Mouse (Mus musculus) C2C12 (cell line): ENCODE data around the gene Magt1. TPM values are rescaled to one million over a fixed set of nuclear protein-coding genes. Genes with fewer than 3 reads are reported as not detected.

ENCODE experiments used
- H3K27me3 ChIP-seq: one replicate; pipeline ENCODE4 v1.6.1; 2011; ENCODE audit not compliant: control insufficient read depth, insufficient read depth, insufficient read length
- H3K36me3 ChIP-seq: one replicate; pipeline ENCODE4 v1.6.1; 2011; ENCODE audit not compliant: control insufficient read depth, insufficient read depth
- H3K4me3 ChIP-seq: one replicate; pipeline ENCODE4 v1.5.1; 2011; ENCODE audit warnings: mild to moderate bottlenecking, control low read depth; ENCODE audit not compliant: poor library complexity, insufficient read depth, severe bottlenecking
- H3K79me2 ChIP-seq: one replicate; pipeline ENCODE4 v1.6.1; 2011; ENCODE audit not compliant: control insufficient read depth, insufficient read depth
- H3K79me3 ChIP-seq: one replicate; pipeline ENCODE4 v1.6.1; 2011; ENCODE audit warnings: low read depth, control low read depth
- H3ac ChIP-seq: one replicate; pipeline ENCODE3; 2011; ENCODE audit warnings: low read depth; ENCODE audit not compliant: control insufficient read depth, insufficient read length
- CEBPB ChIP-seq: IDR thresholded peaks from one replicate; pipeline ENCODE4 v1.6.1; 2011; ENCODE audit warnings: low read depth, mild to moderate bottlenecking, control low read depth, moderate library complexity
- CTCF ChIP-seq: IDR thresholded peaks from one replicate; pipeline ENCODE4 v1.5.1; 2011; ENCODE audit not compliant: control insufficient read depth, insufficient read depth, insufficient read length
- FOSL1 ChIP-seq: IDR thresholded peaks from one replicate; pipeline ENCODE4 v1.8.0; 2011; ENCODE audit warnings: mild to moderate bottlenecking, low read length; ENCODE audit not compliant: poor library complexity, insufficient read depth, severe bottlenecking
- MAX ChIP-seq: IDR thresholded peaks from one replicate; pipeline ENCODE4 v1.6.1; 2011; ENCODE audit warnings: mild to moderate bottlenecking, control low read depth
- MYOD1 ChIP-seq: IDR thresholded peaks from one replicate; pipeline ENCODE4 v1.6.1; 2011; ENCODE audit warnings: low read depth; ENCODE audit not compliant: control insufficient read depth, insufficient read length
- MYOG ChIP-seq: IDR thresholded peaks from one replicate; pipeline ENCODE4 v1.6.1; 2011; ENCODE audit not compliant: control insufficient read depth, insufficient read length; ENCODE audit errors: extremely low read depth
- USF1 ChIP-seq: IDR thresholded peaks from one replicate; pipeline ENCODE4 v1.6.1; 2011; ENCODE audit warnings: low read depth, mild to moderate bottlenecking, control low read depth, moderate library complexity
- polyA plus RNA-seq: library from polyadenylated mRNA; unstranded; fragments of >200 nt; fragmentation: generic; extraction: Trizol; gene quantifications from one replicate; pipeline ENCODE4 v1.2.1, GENCODE M21; 2012; ENCODE audit warnings: missing spikeins

Gene Magt1
- polyA plus RNA-seq, 1 experiment = 12.2 TPM

DNA sequence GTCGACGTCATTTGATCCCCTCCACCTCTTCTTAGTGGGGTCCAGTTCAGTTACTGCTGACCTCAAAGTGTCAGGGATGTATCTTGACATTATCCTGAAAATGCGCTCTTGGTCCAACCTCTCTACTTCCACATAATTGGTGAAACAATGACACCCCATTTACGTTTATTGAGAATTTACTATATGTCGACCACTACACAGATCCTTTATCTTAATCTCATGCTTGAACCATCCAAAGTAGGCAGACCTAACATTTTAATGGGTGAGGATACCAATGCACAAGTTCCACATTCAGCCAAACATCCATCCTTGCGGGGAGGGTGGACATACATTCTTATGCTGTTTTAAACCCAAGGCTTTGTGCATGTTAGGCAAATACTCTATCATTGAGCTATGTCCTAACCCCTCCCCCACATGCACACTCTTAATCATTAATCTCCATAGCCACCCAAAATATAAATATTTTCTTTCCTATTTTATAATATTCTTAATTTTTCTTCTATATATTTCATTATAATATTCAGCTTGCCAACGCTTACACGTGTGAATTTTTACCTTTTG is 82.1 kb downstream of the Magt1 start:
- H3K4me3 ChIP-seq = no peak overlapping the region
- H3K36me3 ChIP-seq = peaks cover 3% of the 10 kb centered on the region
- H3K79me2 ChIP-seq = peaks cover 46% of the 10 kb centered on the region
- peaks cover 36% of the 10 kb centered on the region for H3K79me3 ChIP-seq
- H3K27me3 ChIP-seq = no peaks in the 10 kb centered on the region
- H3ac ChIP-seq = no peak overlapping the region
- TF ChIP-seq CEBPB (no peak), MAX (no peak), USF1 (no peak), MYOD1 (no peak), MYOG (no peak), FOSL1 (no peak), CTCF (no peak)

DNA sequence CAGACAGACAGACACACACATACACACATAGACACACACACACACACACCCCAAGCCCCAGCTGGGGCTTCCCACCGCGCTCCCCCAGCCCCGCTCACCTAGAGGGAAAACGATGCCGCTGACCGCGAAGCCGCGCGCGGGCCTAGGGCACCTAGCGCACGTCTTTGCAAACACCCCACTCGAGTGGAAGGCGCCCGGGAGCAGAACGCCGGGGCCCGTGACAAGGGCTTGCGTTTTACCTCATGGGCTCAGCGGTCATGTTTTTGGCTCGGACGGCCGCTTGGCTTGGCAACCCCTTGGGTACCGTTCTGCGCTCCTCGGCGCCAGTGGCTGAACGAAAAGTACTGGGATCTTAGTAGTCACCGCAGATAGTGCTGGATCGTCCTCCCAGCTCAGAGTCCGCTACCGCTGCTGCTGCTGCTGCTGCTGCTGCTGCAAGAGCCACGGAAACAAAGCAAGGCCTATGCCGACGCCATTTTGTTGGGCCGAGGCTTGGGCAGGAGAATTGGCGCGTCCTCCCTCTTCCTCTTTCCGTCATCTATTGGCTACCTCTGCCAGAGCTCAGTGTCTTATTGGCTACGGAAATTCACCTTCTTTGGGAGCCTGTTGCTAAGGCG is 82.7 kb downstream of the Magt1 start, which contains the start of gene Atrx:
TSS of gene Atrx (minus strand) at position 543 of the 617 bp plus-strand sequence.
- H3ac ChIP-seq = peak within 1 kb of the TSS; percentile 84
- TF ChIP-seq MYOD1 = no peak
- no peak for TF ChIP-seq MAX
- no peak for TF ChIP-seq MYOG
- peak within 1 kb of the TSS; percentile 66 for H3K4me3 ChIP-seq
- H3K79me2 ChIP-seq = peaks cover 52% of the 10 kb centered on the region
- H3K79me3 ChIP-seq = peaks cover 42% of the 10 kb centered on the region
- H3K36me3 ChIP-seq = peaks cover 3% of the 10 kb centered on the region
- H3K27me3 ChIP-seq = no peaks in the 10 kb centered on the region

DNA sequence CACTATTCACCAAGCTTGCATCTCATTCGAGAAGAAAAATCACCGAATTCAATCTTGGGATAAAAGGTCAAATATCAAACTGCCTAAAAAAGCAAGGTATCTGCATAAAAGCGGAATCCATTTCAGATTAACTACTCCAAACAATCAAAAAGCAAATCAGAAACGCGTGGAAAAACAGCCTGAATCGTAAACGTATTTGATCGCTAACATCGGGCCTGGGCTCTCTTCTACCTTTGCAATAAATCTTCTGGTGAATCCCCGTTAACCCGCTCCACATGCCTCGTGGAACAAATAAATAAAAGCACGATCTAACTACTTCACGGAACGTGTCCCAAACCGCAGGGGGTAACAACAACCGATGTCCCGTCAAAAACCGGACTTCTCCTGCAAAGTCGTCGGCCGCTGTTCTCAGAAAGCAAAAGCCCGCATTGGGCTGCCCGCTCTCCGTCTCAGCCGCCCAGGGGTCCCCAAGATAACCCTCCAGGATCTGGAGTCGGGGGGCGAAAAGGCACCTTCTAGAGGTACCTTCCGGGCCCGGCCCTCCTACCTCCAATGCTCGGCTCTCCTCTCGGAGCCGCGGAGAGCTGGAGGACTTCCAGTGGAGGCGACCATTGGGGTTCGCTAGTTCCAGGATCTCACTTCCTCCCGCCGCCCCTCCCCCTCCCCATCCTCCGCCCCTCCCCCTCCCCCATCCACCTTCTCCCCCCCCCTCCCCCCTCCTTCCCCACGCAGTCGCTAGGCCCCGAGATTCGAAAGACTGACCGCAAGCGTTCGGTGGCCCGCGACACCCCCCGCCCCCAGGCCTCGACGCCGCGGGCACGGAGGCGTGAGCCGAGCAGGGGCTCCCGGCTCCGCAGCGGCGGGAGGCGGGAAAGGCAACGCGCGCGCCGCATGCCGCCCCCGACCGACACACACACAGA is 83.5 kb downstream of the Magt1 start:
- peaks cover 48% of the 10 kb centered on the region for H3K79me3 ChIP-seq
- peak overlapping the region; percentile 66 for H3K4me3 ChIP-seq
- H3K36me3 ChIP-seq = peaks cover 3% of the 10 kb centered on the region
- H3K79me2 ChIP-seq = peaks cover 60% of the 10 kb centered on the region
- H3ac ChIP-seq = peak overlapping the region; percentile 84
- H3K27me3 ChIP-seq = no peaks in the 10 kb centered on the region
- no peak for TF ChIP-seq MAX
- TF ChIP-seq MYOG = no peak
- no peak for TF ChIP-seq CEBPB
- TF ChIP-seq USF1 = no peak
- TF ChIP-seq FOSL1 = no peak
- TF ChIP-seq MYOD1 = no peak
- no peak for TF ChIP-seq CTCF

DNA sequence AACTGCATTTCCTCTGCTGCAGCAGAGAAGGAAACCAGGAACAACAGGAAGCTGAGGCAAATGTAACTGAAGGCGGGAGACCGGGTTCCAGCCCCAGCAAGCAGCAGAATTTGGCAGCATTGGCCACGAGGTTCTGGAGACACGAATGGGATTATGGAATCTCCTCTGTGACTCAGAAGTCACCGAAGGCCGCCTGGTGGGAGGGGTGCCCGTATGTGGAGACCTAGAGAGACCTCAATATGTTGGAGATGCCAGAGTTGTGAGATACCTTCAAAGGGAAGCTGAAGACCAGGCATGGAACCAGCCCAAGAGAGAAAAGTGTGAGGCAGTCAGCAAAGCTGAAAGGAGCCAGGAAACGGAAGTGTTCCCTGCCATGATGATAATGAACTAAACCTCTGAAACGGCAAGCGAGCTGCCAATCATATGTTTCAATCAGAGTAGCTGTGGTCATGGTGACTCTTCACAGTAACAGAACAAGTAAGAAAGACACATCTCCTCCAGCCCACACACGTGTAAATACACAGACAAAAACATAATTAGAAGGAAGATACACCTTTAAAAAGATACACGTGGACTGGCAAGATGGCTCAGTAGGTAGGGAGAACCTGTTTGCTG is 85.5 kb downstream of the Magt1 start:
- no peak overlapping the region for H3K4me3 ChIP-seq
- TF ChIP-seq MAX (no peak), USF1 (no peak), MYOD1 (no peak), FOSL1 (no peak), CTCF (no peak), MYOG (no peak), CEBPB (no peak)
- H3K79me3 ChIP-seq = peaks cover 65% of the 10 kb centered on the region
- H3K36me3 ChIP-seq = peaks cover 3% of the 10 kb centered on the region
- peaks cover 79% of the 10 kb centered on the region for H3K79me2 ChIP-seq
- no peaks in the 10 kb centered on the region for H3K27me3 ChIP-seq
- no peak overlapping the region for H3ac ChIP-seq

DNA sequence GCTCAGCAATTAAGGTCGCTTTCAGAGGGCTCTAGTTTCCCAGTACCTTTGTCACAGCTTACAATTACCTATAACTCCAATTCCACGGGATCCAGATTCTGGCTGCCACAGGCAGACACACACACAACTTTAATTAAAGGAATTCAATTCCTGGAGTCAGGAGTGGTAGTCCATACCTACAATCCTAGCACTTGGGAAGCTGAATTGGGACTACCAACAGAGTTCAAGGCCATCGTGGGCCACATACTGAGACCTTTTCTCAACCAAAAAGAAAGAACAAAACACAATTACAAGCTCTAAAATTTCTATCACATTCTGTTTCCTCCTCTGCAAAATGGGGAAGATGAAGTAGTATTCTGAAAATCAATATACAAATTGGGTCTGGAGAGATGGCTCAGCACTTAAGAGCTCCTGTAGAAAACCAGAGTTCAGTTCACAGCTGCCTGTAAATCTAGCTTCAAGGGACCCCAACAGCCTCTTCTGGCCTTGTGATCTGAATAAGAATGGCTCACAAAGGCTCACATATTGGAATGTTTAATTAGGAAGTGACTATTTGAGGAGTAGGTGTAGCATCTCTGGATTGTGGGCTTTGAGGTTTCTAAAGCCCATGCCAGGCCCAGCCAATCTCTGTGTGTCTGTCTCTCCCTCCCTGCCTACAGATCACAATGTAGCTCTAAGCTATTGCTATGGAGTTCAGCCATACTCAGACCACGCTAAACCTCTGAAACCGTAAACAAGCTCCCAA is 87.2 kb downstream of the Magt1 start:
- no peak for TF ChIP-seq MYOG
- TF ChIP-seq USF1 = no peak
- TF ChIP-seq CEBPB = no peak
- TF ChIP-seq CTCF = no peak
- TF ChIP-seq MAX = no peak
- TF ChIP-seq MYOD1 = no peak
- no peak for TF ChIP-seq FOSL1
- H3ac ChIP-seq = no peak overlapping the region
- H3K36me3 ChIP-seq = peaks cover 3% of the 10 kb centered on the region
- H3K27me3 ChIP-seq = no peaks in the 10 kb centered on the region
- peaks cover 80% of the 10 kb centered on the region for H3K79me3 ChIP-seq
- H3K79me2 ChIP-seq = peaks cover 97% of the 10 kb centered on the region
- H3K4me3 ChIP-seq = no peak overlapping the region
